Mouse (Mus musculus) thymus, postnatal 36 days (tissue): Measurements from ENCODE around the gene Atp6v1d.
A peak's percentile ranks its signal among the peaks of the same experiment; 100 is the strongest.

ENCODE experiments used
- DNase-seq, 2 experiments: peaks; one replicate each; pipeline ENCODE4 v3.0.0; 2022; ENCODE audit warnings: mixed read lengths in 2 of 2

Atp6v1d gene

DNA sequence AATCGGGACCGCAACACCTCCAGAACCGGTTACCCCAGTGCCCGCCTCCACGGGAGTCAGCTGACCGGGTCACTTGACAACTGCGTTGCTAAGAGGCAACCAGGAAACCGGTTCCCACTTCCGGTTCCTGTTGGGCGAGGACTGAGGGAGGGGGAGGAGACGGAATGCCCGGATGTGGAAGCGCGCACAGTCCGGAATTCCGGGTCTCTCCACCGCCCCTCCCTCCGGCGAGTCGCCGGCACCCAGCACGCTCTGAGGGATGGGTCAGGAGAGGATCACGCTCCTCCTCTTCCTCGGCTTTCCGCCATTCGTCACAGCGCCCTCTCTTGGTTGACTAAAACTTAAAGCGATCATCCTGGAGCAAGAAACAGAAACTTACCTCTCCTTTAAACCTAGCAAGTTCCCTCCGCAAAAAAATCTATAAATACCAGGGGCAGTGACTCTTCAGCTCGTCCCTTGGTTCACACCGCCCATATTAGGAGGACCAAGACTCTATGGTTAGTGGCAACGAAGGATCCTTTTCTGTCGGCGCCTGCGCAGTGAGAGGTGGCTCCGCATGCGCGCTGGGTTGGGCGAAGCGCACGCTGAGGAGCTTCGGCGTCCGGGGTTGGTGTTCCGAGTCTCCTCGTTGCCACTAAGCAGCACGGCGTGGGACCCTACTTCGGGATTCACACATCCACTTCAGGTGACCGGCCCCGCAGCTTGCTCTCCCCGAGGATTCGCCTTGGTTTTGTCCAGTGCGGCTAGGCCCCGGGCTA is at the start of gene Atp6v1d, which contains the start of gene Eif2s1:
Gene Atp6v1d, minus strand, starts transcription at position 143 of the 758 bp plus-strand sequence.
Gene Eif2s1, plus strand, starts transcription at position 324 of the 758 bp plus-strand sequence.
- peak; percentile 95 to 98 for DNase-seq

DNA sequence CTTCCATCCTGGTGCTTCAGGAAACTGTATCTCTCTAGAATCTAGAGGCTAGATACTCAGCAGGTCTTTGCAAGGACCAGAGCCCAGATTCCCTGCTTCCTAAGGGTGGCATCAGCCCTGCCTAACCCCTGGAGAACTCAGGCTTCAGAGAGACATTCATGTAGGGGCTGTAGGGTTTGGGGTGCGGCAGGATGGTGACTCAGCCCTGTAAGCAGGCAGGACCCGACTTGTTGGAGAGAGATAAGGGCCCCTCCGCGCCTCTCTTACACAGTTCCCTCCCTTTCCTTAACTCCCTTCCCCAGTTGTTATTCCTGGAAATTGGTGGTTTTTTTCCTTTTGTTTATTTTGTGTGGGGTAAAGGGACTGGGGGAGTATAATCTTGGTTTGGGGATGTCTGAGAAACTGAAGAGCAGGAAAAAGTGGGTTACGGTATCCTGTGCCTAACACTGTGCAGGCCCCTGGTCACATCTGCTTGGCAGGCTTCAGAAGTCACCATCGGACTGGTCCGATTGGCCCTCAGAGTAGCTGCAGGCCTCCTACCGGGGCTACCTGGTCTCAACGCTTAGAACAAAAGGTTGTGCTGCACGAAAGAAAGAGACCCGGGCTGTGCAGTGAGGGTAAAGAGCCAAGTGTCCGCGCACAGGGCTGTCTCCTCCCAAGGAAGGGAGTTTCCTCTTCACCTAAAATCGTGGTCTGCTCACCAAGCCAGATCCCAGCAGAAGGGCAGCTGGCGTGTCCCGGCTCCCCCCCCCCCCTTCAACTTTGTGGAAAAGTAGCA is 49.4 kb upstream of the Atp6v1d start:
- DNase-seq, result no peak

DNA sequence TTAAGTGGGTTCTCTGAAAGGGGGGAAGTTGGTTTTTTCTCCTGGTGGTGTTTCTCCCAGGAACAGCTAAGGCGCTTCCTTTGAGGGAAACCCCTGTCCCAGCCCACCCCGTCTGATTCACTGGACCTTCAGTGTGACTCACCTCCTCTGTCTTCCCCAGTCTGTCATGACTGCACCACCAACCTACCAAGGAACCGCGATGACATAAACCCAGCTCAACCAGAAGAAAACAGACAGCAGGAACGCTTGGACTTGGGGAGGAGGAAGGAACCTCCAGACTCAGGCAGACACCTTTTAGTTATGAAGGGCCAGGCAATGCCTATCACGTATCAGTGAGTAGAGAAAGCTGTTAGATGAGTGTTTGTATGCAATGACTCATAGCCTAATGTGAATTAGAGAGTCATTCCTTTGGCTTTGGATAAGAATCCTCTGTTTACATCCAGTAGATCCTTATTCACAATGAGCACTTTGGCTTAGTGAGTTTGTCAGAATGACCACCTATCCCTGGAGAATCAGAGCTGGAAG is 46.7 kb upstream of the Atp6v1d start:
- no peak for DNase-seq

DNA sequence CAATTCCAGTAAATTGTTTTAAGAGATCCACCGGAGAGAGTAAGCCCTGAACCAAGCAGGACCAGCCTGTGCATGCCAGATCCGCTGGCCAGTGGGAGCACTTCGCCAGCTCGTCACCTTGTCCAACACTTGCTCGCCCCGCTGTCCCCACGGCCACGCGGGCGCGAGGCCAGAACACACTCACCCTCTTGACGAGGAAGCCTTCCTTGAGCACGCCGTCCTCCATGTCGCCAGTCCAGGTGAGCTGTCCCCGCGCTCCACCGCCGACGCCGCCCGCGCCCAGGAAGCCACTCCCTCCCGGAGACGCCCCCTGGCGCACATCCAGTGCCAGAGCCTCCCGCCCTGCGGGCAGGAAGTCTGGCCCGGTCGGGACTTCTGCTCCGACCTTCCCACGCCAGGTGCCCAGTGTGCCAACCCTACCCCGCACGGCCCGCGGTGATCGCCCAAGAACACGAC is 45.3 kb upstream of the Atp6v1d start, which contains the start of gene Plek2:
Gene Plek2, minus strand, starts transcription at position 258 of the 456 bp plus-strand sequence.
- peak; percentile 74 for DNase-seq

DNA sequence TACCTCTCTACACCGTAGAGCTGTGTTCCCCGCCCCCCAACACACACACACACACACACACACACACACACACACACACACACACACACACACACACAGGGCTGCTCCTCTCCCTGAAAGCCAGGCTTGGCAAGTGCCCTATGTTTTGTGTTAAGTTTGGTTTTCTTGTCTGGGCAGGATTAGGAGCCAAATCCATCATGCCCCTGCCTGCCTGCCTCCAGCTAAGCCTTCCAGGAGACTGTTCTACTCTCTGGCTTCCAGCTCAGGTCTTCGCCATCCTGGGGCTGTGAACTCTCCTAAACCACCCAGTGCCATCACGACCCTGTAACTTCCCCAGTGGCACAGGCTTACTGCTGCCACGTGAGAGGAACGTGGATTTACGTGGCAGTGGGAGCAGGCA is 43.1 kb upstream of the Atp6v1d start:
- no peak for DNase-seq

DNA sequence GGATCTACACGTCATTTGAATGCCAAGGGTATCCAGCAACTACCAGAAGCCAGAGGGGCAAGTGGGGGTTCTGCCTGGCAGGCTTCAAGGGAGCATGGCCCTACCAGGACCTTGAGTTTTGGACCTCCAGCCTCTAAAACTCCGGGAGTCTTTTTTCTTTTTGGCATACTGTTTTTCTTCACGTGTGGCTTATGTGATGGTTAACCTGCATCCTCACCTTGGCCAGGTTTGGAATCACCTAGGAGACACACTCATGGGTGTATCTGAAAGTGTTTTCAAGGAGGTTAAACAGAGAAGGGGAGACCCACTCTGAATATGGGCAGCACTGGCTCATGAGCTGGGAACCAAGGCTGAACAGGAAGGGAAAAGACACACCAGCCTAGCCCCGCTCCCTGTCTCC is 41.9 kb upstream of the Atp6v1d start:
- DNase-seq, result no peak

DNA sequence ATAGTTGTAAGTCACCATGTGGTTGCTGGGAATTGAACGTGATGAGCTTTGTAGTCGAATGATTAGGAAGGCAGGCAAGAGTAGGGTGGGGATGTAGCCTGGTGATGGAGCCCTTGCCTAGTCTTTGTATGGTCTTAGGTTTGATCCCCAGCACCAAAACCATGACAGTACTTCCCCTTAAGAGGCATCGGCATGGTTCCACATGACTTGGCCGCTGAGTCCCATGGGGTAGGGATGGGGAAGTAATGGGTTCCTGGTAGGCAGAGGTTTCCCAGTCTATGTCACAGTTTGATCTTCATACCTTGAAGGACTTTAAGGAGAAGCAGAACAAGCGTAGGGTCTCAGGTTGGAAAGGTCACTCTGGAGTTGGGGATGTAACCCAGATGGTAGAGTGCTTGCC is 40.0 kb upstream of the Atp6v1d start:
- DNase-seq, result no peak

DNA sequence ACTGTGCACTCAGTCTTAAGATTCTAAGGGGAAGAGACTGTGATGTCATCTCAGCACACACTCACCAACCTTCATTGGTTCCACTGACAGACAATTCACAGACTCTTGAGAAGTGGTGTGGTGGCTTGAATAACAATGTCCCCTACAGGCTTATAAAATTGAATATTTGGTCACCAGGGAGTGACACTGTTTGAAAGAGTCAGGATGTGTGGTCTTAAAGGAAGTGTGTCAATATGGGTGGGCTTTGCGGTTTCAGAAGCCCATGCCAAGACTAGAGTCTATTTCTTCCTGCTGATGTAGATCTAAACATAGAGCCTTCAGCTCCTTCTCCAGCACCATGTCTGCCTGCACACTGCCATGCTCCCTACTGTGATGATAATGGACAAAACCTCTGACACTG is 36.4 kb upstream of the Atp6v1d start:
- DNase-seq, result no peak

DNA sequence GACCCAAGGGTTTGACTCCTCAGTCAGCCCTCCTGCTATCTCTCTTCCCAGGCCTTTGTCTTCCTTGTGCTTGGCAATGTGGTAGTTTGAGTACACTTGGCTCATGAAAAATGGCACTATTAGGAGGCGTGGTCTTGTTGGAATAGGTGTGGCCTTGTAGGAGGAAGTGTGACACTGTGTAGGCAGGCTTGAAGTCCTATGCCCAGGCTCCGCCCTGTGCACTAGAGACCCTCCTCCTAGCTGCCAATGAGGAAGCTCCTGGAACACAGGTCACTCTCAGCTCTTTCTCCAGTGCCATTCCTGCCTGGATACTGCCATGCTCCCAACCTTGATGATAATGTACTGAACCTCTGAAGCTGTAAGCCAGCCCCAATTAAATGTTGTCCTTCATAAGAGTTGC is 29.7 kb upstream of the Atp6v1d start:
- DNase-seq, result no peak

DNA sequence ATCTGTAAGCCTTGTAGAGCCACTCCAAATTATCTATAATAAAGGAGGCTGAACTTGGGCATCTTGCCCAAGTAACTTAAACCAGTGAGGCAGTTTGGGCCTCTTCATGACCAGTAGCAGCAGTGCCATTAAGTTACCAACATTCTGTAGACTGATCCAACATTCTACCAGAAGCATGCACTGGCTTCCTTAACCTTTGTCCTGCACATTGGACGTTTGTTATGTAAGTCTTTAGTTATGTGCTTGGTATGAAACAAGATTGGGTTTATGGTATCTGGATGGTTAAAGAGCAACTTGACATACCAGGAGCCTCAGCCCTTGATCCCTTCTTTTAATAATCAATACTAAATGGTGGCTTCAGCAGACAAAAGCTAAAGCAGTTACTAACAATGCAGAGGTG is 28.6 kb upstream of the Atp6v1d start:
- no peak for DNase-seq

DNA sequence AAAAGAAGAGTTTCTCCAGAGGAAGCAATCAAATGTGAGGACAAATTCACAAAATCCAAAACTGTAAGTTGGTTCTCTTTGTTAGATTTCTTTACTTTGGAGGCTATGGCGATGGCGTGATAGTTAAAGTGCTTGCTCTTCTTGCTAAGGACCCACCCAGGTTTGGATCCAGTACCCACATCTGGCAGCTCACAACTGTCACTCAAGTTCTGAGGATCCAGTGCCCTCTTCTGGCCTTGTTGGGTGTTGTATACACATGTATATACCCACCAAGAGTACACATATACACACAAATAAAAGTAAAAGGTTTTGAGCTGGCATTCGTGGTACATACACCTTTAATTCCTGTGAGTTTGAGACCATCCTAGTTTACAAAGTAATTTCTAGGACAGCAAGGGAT is 13.1 kb upstream of the Atp6v1d start:
- DNase-seq, result no peak

DNA sequence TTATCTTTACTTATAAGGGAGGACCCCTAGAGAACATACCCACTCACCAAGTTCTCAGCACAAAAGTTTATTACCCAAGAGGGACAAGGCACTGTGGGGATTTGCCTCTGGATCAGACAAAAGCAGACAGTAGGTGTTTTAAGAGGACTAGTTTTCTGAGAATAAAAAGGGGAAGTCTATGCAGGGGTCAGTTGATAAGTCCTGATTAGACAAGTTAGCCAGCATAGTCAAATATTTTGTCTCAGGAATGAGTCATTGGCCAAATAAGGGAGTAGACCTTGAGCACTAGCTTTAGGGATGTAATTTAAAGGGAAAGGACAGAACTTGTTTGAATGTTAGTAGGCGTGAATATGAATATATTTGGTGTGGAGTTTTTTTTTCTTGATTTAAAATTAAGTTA is 6.7 kb upstream of the Atp6v1d start:
- no peak for DNase-seq

DNA sequence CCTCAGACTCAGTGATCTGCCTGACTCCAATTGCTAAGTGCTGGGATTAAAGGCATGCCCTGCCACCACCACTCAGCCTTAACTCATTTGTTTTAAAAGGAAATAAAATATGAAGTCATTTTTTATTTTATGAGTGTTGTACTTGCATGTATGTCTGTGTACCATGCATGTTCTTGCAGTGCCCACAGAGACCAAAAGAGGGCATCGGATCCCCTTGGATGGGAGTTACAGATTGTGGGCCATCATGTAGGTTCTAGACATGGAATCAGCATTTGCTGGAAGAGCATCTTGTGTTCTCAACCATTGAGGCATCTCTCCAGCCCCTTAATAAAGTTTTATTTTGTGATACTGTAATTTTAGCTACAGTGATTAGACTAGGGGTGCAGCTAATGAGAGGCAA is 4.0 kb upstream of the Atp6v1d start:
- DNase-seq, result peak in 1 of 2 experiments; percentile 15

DNA sequence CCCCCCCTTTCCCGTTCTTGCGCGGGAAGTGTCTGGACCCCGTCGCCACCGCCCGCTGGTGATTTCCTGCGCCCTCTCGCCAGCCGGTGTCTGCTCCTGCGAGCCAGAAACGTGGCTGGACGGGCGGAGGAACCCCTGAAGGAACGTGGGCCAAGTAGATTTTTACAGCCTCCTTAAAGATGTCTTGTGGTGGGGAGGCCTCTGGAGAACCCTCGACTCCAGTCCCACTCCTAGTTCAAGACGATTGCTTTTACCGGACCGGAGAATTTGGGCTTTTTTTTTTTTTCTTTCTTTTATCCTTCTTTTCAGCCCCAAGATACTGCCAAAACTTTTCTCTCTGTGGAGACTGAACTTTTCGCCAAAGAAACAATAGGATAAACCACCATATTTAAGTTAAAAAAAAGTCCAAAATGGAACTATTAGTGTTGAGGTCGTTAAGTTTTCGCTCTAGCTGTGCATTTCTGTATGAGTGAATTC is 854 bp upstream of the Atp6v1d start:
- no peak for DNase-seq

DNA sequence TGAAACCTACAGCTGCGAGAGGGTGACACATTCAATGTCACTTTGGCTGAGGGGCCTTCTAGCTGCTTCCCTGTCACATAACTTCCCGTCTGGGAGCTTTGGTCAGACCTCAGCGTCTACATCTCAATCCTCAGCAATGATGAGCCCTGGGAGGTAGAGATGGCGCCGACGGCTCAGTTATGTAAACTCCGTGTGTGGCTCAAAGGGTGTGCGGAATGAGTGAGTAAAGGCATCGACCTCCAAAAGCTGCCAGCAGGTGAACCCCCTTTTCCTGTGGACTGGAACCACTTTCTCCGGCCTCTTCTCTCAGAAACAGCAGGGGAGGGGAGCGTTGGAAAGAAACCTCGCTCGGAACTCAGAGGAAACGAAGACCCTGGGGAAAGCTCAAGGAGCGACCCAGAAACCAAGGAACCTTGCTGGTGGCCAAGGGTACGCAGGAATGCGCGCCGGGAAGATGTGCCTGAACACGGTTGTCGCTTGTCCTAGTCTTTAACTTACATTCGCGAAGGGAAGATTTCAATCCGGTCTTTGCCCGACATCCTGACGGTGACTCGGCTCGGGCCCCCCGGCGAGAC is 430 bp downstream of the Atp6v1d start:
- no peak for DNase-seq

DNA sequence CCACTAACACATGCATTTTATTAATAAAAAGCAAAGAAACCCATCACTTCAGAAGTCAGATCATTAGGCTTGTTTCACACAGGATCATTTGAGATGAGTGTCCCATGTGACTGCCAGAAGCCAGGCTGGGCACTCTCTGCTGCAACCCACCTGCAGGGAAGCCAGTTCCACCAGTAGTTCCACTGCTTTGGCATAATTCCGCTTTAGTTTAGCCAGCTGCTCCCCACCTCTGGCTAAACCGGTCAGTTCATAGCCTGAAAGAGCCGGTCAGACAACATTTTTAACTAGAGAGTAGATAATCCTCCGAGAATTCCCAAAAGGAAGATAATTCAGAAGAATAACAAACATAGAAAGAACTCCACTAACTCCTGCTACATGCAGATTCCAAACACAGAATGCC is 13.2 kb downstream of the Atp6v1d start:
- DNase-seq, result no peak

DNA sequence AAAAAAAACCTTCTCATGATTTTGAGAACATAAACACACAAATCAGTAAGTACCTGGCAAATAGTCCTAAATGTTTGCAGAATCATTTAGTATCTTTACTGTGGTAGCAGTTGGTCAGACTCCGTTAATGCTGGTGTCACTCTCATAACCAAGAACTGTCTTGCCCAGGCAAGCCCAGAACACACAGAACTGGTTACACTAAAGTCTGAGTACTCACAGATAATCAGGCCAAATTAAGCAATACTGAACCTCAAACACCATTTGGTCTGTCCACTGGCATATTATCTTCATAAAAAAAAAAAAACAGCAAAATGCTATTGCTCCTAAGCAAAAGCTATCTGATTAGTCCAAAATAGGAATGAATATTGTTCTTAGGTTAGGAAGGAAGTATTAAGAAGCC is 19.0 kb downstream of the Atp6v1d start:
- no peak for DNase-seq

DNA sequence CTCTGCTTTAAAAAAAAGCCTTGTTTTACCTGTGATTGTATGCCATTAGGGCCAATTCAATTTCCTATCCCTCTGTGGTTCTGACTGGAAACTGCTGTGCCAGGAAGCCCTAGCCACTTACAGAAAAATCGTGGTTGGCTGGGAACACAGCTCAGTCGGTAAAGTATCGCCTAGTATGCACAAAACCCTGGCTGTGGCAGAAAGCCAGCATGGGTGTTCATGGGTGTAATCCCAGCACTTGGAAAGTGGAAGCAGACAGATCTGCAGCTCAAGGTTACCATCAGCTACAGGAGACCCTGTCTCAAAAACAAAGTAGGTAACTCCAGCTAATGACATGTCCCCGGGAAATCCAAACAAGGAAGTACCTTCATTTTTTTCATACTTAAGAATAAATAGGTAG is 21.5 kb downstream of the Atp6v1d start:
- no peak for DNase-seq

DNA sequence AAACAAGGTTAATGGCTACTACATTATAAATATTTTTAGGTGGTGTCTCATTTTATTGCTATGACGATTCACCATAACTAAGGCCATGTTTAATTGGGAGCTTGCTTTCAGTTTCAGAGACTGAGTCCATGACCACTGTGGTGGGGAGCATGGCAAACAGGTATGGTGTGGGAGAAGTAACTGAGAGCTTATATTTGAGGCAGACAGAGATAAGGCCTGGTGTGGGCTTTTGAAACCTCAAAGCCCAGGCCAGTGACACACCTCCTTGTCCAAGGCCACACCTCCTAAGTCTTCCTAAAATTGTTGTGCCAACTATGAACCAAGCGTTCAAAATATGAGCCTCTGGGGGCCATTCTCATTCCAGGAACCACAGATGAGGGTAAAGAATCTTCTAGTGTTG is 26.9 kb downstream of the Atp6v1d start:
- no peak for DNase-seq

DNA sequence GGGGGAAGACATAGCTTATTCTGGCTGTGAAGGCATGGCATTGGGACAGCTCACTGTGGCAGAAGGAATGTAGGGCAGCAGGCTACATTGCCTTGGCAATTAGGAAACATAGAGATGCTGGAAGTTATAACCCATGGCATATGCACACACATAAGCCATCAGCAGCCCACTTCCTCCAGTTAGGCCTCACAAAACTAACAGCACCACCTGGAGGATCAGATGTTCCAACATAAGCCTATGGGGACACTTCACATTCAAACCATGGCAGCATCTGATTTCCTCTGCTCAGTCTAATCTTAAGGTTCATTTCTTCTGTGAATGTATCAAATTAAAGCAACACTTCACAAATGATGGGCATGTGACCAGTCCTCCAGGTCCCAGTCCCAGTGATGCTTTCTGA is 47.0 kb downstream of the Atp6v1d start:
- no peak for DNase-seq

DNA sequence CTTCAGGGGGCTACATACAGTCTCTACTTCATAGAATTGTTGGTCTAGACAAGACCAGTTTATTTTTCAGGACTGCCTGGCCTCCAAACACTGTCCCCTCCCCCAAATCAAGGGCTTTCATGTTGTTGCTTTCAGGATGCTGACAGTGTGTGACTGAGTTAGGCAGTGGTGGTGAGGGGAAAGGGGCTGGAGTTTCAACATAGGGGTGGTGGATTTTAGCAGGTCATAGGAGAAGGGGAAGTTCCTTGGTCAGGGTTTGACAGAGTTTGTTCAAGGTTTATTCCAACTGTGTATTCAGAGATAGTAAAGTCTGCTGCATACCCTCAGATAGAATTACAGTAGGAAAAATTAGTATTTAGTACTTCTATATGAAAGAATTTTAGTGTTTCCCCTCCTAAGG is 59.6 kb downstream of the Atp6v1d start:
- no peak for DNase-seq

DNA sequence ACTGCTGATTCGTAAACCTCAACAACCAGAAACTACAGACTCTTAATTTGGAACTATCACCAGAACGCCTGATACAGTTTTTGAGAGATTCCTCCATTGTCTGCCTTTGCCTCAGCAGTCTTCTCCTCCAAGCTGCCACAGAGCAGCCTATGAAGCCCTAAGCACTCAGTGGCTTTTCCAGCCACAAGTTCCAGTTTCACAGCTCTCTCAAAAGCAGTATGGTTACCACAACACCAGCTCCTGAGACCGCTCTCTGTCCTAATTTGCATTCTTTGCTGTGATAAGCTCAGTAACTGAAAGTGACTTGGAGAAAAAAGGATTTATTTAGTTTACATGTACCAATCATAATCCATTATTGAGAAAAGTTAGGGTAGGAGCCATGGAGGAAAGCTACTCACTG is 61.4 kb downstream of the Atp6v1d start:
- no peak for DNase-seq

DNA sequence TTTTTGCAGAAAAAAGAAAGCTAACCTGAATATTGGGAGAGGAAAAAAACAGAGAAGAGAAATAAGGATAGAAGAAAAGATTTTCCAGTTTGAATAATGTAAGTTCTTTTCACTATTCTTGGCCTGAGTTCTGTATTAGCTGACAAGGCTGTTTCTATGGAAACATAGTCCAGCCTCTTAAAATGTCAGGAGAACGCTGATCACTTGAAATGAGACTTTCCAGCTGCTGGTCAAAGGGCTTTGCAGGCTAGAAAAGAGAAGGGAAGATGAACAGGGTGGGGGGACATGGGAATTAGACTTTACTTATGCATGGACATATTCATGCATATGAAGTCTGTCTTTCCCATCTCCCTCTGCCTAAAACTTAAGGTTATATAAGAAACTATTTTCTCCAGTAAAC is 67.2 kb downstream of the Atp6v1d start:
- no peak for DNase-seq
